Mouse (Mus musculus): Measurements from ENCODE around the gene Mettl17.
A peak's percentile ranks its signal among the peaks of the same experiment; 100 is the strongest.

The Mettl17 gene

GRCm38 (mm10) chr14:51929309-51929943, 44.8 kb downstream of the Mettl17 start:
- DNase-seq (ENCODE audit: low read depth, low spot score): no peak

DNA sequence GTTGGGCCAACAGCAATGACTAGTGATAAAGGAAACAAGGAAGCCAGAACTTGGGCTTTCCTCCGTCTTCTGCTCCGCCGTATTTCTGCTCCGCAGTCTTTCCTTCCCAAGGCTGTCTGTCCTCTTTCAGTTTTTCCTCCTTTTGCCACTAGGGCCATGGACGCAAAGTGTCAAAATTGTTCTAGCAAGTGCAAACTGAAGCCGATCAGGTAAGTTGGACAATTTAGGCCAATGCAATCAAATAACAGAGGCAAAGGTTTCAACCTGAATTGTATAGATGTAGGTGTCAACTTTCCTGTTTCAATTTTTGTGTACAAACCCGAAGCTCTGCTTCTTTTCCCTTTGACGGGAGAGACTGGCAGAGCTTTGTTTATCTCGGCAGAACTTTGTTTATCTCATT, 45.3 kb downstream of the Mettl17 start:
- DNase-seq (ENCODE audit: low read depth, low spot score): no peak

- DNase-seq (ENCODE audit: low read depth, low spot score): peak; percentile 57
Measured at GRCm38 (mm10) chr14:51930824-51931223, 46.2 kb downstream of the Mettl17 start.

GRCm38 (mm10) chr14:51932092-51933020, 47.7 kb downstream of the Mettl17 start:
- DNase-seq (ENCODE audit: low read depth, low spot score): no peak

GRCm38 (mm10) chr14:51939005-51939404, 54.4 kb downstream of the Mettl17 start:
- DNase-seq (ENCODE audit: low read depth, low spot score): no peak

- DNase-seq (ENCODE audit: low read depth, low spot score): peak; percentile 31
Measured at GRCm38 (mm10) chr14:51940944-51941560, 56.4 kb downstream of the Mettl17 start.

- no peak for DNase-seq (ENCODE audit: low read depth, low spot score)
Measured at GRCm38 (mm10) chr14:51941577-51941976, 56.9 kb downstream of the Mettl17 start.

DNA sequence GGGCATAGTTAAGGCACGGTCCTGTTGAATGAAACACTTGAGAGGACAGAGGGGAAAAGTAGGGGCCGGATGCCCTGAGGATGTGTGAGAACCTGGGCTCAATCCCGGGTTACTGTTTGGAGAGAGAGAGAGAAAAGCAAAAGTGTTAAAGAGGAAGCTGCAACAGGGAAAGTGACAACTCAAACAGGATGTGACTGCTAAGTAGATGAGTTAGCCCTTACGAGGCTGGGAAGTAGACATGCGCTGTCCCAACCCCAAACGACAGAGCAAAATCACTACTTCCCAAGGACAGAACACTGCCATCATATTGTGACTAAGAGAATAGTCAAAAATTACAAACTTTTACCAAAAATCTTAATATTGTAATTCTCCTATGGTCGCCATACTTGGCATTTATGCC, 57.6 kb downstream of the Mettl17 start:
- DNase-seq (ENCODE audit: low read depth, low spot score): no peak

Data from forelimb bud, embryonic 11.5 days (tissue).